Mouse (Mus musculus) spleen, postnatal 36 days (tissue): ENCODE measurements around the gene Isg15.

Experiments
- DNase-seq, 2 experiments: peaks; one replicate each; pipeline ENCODE4 v3.0.0; 2022; ENCODE audit warnings: low spot score in 2 of 2, mixed read lengths in 1 of 2

The Isg15 gene

GRCm38 (mm10) chr4:156200623-156201475 lies at the start of gene Isg15:
TSS of gene Isg15 (minus strand) at chr4:156200818.
- DNase-seq = peak; percentile 32 to 58

GRCm38 (mm10) chr4:156249567-156249966 lies 48.9 kb upstream of the Isg15 start:
- no peak for DNase-seq

GRCm38 (mm10) chr4:156236651-156237447 lies 36.2 kb upstream of the Isg15 start:
- DNase-seq = no peak

DNA sequence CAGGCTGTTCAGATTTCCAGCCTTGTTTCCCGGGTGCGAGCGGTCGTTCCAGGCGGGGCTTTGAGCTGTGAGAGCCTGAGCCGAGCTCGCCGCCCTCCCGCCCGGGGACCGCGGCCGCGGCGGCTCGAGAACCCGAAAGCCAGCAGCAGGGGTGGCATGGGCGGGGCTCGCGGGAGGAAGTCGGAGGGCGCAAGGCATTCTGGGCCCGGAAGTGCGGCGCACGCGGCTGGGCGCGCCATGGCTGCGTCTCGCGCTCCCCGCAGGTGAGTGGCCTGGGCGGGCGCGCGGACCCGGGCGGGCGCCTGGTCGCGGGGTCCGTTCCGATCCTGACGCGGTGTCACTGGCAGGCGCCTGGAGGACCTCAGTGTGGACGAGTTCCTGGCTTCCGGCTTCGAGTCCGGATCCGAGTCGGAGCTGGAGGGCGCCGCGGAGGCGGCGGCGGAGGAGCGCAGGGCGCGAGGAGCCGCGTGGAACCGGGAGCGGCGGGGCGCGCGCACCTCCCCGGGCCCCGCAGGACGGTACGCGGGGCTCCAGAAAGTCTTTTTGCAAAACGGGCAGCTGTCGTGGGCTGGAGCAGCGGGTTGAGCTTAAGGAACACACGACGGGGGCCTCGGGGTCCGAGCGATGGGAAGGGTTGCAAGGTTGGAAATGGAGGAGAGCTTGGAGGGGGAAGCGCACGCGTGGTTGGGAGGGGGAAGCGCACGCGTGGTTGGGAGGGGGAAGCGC lies 35.4 kb upstream of the Isg15 start, which contains the start of gene Noc2l:
Noc2l (plus strand) TSS at position 203 of the 726 bp plus-strand sequence.
- peak; percentile 90 to 91 for DNase-seq

GRCm38 (mm10) chr4:156235360-156235770 lies 34.7 kb upstream of the Isg15 start:
- DNase-seq = no peak

GRCm38 (mm10) chr4:156234701-156235213 lies 34.1 kb upstream of the Isg15 start, which contains the start of gene Plekhn1:
TSS of gene Plekhn1 (minus strand) at chr4:156234857.
- peak; percentile 73 to 76 for DNase-seq

DNA sequence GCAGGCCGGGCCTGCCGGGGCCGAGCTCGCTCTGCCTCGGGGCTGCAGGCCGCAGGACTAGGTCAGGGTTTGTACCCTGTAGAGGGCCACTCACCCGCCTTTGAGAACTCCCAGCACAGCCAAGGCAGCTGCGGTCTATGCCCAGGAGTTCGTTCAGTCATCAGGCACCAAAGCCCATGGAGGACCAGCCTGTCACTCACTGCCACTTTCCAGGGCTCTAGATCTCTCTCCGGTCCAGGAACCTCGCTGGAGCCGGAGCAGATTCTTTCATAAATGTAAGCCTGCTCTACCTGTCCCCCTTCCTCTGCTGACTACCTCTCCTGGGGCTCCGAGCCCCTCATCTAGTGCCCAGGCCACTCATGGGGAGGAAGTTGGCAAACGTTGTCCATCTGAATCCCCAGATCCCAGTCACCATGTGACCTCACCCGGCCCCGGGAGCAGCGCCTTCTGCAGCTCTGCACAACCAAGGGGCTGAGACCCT lies 33.4 kb upstream of the Isg15 start:
- DNase-seq = no peak

DNA sequence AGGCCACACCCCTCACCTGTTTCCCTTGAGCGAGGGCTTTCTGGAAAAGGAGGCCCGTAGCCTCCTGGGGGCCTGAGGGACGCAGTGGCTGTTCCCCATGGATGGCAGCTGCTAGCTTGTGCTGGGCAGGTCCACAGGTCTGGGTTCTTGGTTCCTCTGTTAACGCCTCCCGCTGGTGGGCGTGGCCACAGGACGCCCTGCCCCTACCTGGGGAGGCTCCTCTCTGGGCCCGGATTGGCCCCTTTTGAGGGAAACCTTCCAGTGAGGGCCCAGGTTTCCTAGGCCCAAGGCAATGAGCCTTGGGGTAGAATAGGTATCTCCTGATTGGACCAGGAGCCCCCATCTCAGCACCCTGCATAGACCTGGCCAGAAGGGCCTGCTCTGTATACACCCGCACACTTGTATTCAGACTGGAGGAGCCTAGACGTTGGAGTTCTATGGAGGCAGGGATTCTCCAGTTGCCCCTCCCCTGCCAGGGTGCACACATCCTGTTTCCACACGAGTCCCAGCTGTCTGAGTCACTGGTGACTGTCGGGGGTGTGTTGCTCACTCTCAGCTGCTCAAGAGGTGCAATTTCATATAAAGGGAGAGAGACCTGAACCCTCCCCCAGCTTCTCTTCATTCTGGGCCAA lies 27.9 kb upstream of the Isg15 start:
- no peak for DNase-seq

- no peak for DNase-seq
Observed at GRCm38 (mm10) chr4:156227752-156228392, 27.3 kb upstream of the Isg15 start.

DNA sequence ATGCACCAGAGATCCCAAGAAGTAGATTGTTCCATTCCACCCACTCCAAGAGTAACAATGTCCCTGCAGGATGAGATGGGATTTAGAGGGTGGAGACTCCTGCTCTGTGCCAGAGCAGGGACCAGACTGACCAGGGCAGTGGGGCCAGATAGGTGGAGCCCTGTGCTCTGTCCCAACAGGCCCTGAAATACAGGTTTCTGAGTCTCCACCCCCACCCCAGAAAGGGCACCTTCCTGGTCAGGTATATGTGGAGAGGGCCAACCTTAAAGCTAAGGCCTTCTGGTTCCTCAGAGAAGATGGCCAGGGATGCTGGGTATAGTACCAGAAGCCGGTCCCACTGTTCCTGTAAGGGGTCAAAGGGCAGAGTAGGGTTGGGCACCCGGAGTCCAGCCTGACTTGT lies 23.7 kb upstream of the Isg15 start:
- DNase-seq = no peak

GRCm38 (mm10) chr4:156219936-156220335 lies 19.3 kb upstream of the Isg15 start:
- DNase-seq = no peak

GRCm38 (mm10) chr4:156217838-156218237 lies 17.2 kb upstream of the Isg15 start:
- DNase-seq = peak in 1 of 2 experiments; percentile 22

- no peak for DNase-seq
Observed at GRCm38 (mm10) chr4:156217022-156217669, 16.5 kb upstream of the Isg15 start.

DNA sequence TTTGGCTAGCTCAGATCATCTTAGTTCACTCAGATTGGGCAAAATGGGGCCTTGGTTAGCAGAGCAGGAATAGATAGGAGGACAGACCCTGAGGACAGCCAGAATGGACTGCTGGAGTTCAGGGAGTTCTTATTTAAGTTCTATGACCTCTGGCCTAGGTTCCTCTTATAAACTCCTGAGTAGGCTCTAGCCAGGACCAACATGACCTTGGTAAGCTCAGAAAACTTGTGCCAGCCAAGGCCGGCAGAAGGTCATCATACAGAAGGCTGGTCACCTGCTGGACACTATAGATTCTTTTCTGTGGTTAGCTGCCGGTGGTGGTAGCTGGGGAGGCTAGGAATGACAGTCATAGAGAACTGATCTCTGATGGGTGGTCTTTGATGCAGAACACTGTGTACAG lies 15.6 kb upstream of the Isg15 start:
- DNase-seq = no peak

GRCm38 (mm10) chr4:156215649-156216048 lies 15.0 kb upstream of the Isg15 start, which contains the start of gene Perm1:
TSS of gene Perm1 (plus strand) at chr4:156215868.
- DNase-seq = no peak

DNA sequence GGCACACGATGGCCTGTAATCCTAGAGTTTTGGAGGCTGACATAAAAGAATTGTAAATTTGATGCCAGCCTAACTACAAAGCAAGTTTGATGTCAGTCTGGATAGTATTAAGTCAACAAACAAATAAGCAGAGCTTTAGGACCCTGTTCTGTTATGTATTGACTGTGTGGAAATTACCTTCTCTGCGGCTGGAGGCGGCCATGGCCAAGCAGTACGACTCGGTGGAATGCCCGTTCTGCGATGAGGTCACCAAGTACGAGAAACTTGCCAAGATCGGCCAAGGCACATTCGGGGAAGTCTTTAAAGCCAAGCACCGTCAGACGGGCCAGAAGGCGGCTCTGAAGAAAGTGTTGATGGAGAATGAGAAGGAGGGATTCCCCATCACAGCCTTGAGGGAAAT lies 12.5 kb upstream of the Isg15 start:
- no peak for DNase-seq

DNA sequence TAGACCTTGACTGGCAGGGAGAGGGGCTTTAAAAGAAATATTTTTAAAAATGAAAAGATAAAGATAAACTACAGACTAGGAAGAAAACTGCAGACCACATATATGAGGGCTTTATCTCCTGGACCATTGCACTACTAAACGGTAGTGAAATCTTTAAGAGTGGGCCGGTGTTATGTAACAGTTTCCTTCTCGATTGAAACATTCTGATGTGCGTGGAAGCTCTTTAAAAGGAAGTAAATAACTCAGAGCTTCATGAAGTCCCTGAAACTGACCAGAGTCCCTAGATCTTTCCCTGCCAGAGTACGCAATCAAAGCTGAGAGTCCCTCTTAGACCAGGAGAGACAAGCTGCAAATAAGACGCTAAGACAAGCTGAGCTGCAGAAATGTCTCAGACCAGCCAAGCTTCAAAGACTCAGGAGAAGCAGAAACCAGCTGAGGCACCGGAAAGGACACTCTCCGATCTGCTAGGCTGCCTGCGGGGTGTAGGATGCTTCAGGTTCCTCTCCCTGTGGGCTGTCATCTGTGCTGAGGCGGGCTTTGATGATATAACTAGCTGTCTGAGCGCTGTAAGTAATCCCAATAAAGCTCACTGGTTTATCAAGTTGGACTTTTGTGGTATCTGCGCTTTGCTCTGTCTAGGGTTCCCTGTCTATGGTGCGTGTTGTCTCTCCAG lies 9.5 kb upstream of the Isg15 start:
- DNase-seq = no peak

DNA sequence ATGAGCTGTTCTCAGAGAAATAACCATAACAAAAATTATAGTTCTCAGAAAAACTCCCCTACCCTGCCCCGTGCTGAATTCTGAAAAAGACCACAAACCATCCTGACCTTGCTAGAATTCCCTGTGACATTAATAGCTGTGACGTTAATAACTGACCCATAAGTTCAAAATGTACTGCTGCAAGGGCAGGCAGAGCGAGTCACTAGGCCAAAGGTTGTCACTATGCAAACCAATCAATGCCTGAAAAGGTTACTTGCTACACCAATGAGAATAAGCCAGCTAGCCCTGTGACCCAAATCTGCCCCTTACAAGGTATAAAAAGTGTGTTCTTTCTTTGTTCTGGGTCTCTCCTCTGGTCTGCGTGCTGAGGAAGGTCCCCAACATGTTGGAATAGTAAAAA lies 8.3 kb upstream of the Isg15 start:
- no peak for DNase-seq

- DNase-seq = no peak
Observed at GRCm38 (mm10) chr4:156203413-156204131, 3.0 kb upstream of the Isg15 start.
